Mouse (Mus musculus): ENCODE results near the gene Slit3. TPM values are rescaled to one million over a fixed set of nuclear protein-coding genes. Genes with fewer than 3 reads are reported as not detected.

The Slit3 gene
- polyA plus RNA-seq, 2 experiments, result 0.20 to 0.23 TPM

DNA sequence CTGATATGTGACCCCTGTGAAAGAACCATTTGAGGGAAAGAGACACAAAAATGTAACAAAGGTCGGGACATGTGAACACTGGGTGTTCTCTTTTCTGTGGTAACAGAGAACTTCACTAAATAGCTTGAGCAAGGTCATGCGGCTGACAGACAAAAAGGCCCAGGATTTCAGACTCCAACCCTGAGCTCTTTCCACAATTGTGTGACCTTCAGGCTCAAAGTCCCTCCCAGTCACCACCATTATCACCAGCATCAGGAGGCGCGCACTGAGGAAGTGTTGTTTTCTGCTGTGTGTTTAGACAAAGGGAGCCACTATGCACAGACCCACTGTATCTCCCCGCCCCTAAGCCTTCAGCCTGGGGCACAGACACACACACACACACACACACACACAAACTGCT lies 181.2 kb downstream of the Slit3 start:
- WGBS (ENCODE audit: insufficient replicate concordance), result 66% methylated on average over 5 of the region's 5 CpGs
- H3K9me3 ChIP-seq (ENCODE audit: control insufficient read depth, low read length), result no peaks in the 10 kb centered on the region
- no peaks in the 10 kb centered on the region for H3K4me1 ChIP-seq (replicated peaks; ENCODE audit: control insufficient read depth in 2 of 2, insufficient read depth in 2 of 2, low read length in 1 of 2)
- no peak for DNase-seq (ENCODE audit: low read depth in 3 of 3, low spot score in 3 of 3)
- H3K4me3 ChIP-seq (ENCODE audit: insufficient read depth in 1 of 2, low read depth in 2 of 2, low read length in 2 of 2), result no peak overlapping the region
- TF ChIP-seq CTCF (IDR thresholded peaks at IDR 0.05; ENCODE audit: low read depth) (no peak), EP300 (IDR thresholded peaks at IDR 0.05; ENCODE audit: low read depth) (no peak)
- H3K4me2 ChIP-seq (ENCODE audit: low read depth), result no peak overlapping the region
- no peaks in the 10 kb centered on the region for H3K36me3 ChIP-seq (replicated peaks; ENCODE audit: control insufficient read depth, insufficient read depth, low read depth)
- no peak overlapping the region for H3K9ac ChIP-seq (replicated peaks)
- no peaks in the 10 kb centered on the region for H3K27me3 ChIP-seq (ENCODE audit: control insufficient read depth, insufficient read depth, low read length)
- ATAC-seq (ENCODE audit: insufficient read depth), result no peak
- H3K27ac ChIP-seq, result no peak overlapping the region

DNA sequence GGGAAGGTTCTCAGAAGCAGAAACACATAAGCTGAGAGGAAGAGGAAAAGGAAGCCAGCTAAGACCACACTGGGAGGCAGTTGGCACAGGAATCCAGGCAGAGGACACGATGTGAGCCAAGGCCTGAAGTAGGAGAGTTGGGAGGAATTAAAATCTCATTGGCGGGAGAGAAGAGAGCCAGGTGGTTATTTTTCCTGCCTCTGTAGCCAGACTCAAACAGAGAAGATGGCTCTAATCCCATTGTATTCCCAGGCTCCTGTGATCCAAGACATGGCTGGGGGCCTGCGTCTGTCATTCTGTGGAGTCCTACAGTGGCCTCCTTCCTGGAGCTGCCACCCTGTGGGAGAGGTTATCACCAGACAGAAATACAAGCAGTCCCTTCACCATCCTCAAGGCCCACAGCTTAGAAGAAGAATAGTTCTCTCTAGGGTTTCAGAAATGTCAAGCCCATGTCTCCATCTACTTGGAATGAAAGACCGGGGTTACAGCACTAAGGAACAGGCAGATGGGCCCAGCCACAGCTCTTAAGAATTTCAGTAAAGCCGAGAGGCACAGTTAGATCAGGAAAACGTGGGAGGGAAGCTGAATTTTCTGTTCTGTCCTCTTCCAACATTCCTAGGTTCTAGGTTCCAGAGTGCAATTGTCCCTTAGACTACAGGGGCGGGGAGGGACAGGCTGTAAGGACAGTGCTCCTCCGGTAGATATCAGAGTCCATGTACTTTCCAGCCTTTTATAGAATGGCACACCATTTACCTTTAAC lies 183.4 kb downstream of the Slit3 start:
- Histone ChIP-seq H3K4me2 (ENCODE audit: low read depth) (no peak overlapping the region), H3K36me3 (replicated peaks; ENCODE audit: control insufficient read depth, insufficient read depth, low read depth) (no peaks in the 10 kb centered on the region), H3K4me3 (ENCODE audit: insufficient read depth in 1 of 2, low read depth in 2 of 2, low read length in 2 of 2) (no peak overlapping the region), H3K9ac (replicated peaks) (no peak overlapping the region), H3K27me3 (ENCODE audit: control insufficient read depth, insufficient read depth, low read length) (no peaks in the 10 kb centered on the region), H3K9me3 (ENCODE audit: control insufficient read depth, low read length) (no peaks in the 10 kb centered on the region), H3K27ac (no peak overlapping the region), H3K4me1 (replicated peaks; ENCODE audit: control insufficient read depth in 2 of 2, insufficient read depth in 2 of 2, low read length in 1 of 2) (no peaks in the 10 kb centered on the region)
- no peak for ATAC-seq (ENCODE audit: insufficient read depth)
- TF ChIP-seq CTCF (IDR thresholded peaks at IDR 0.05; ENCODE audit: low read depth), result no peak
- no peak for TF ChIP-seq EP300 (IDR thresholded peaks at IDR 0.05; ENCODE audit: low read depth)
- WGBS (ENCODE audit: insufficient replicate concordance), result 55% methylated on average over 8 of the region's 8 CpGs
- no peak for DNase-seq (ENCODE audit: low read depth in 3 of 3, low spot score in 3 of 3)

GRCm38 (mm10) chr11:35305111-35305510 lies 184.1 kb downstream of the Slit3 start:
- Histone ChIP-seq H3K36me3 (replicated peaks; ENCODE audit: control insufficient read depth, insufficient read depth, low read depth) (no peaks in the 10 kb centered on the region), H3K27ac (no peak overlapping the region), H3K27me3 (ENCODE audit: control insufficient read depth, insufficient read depth, low read length) (no peaks in the 10 kb centered on the region), H3K4me2 (ENCODE audit: low read depth) (no peak overlapping the region), H3K9ac (replicated peaks) (no peak overlapping the region), H3K4me1 (replicated peaks; ENCODE audit: control insufficient read depth in 2 of 2, insufficient read depth in 2 of 2, low read length in 1 of 2) (no peaks in the 10 kb centered on the region), H3K4me3 (ENCODE audit: insufficient read depth in 1 of 2, low read depth in 2 of 2, low read length in 2 of 2) (no peak overlapping the region), H3K9me3 (ENCODE audit: control insufficient read depth, low read length) (no peaks in the 10 kb centered on the region)
- no peak for ATAC-seq (ENCODE audit: insufficient read depth)
- 56% methylated on average over 5 of the region's 5 CpGs for WGBS (ENCODE audit: insufficient replicate concordance)
- TF ChIP-seq EP300 (IDR thresholded peaks at IDR 0.05; ENCODE audit: low read depth), result no peak
- TF ChIP-seq CTCF (IDR thresholded peaks at IDR 0.05; ENCODE audit: low read depth), result no peak
- no peak for DNase-seq (ENCODE audit: low read depth in 3 of 3, low spot score in 3 of 3)

GRCm38 (mm10) chr11:35305910-35306309 lies 184.9 kb downstream of the Slit3 start:
- TF ChIP-seq EP300 (IDR thresholded peaks at IDR 0.05; ENCODE audit: low read depth) (no peak), CTCF (IDR thresholded peaks at IDR 0.05; ENCODE audit: low read depth) (no peak)
- no peak overlapping the region for H3K4me2 ChIP-seq (ENCODE audit: low read depth)
- H3K27me3 ChIP-seq (ENCODE audit: control insufficient read depth, insufficient read depth, low read length), result no peaks in the 10 kb centered on the region
- H3K36me3 ChIP-seq (replicated peaks; ENCODE audit: control insufficient read depth, insufficient read depth, low read depth), result no peaks in the 10 kb centered on the region
- no peak overlapping the region for H3K4me3 ChIP-seq (ENCODE audit: insufficient read depth in 1 of 2, low read depth in 2 of 2, low read length in 2 of 2)
- no peak for ATAC-seq (ENCODE audit: insufficient read depth)
- H3K4me1 ChIP-seq (replicated peaks; ENCODE audit: control insufficient read depth in 2 of 2, insufficient read depth in 2 of 2, low read length in 1 of 2), result no peaks in the 10 kb centered on the region
- no peak for DNase-seq (ENCODE audit: low read depth in 3 of 3, low spot score in 3 of 3)
- no peak overlapping the region for H3K9ac ChIP-seq (replicated peaks)
- no peak overlapping the region for H3K27ac ChIP-seq
- WGBS (ENCODE audit: insufficient replicate concordance), result 42% methylated on average over 3 of the region's 3 CpGs
- H3K9me3 ChIP-seq (ENCODE audit: control insufficient read depth, low read length), result no peaks in the 10 kb centered on the region

GRCm38 (mm10) chr11:35306922-35307321 lies 185.9 kb downstream of the Slit3 start:
- WGBS (ENCODE audit: insufficient replicate concordance), result 69% methylated on average over 5 of the region's 5 CpGs
- Histone ChIP-seq H3K9ac (replicated peaks) (no peak overlapping the region), H3K36me3 (replicated peaks; ENCODE audit: control insufficient read depth, insufficient read depth, low read depth) (no peaks in the 10 kb centered on the region), H3K4me3 (ENCODE audit: insufficient read depth in 1 of 2, low read depth in 2 of 2, low read length in 2 of 2) (no peak overlapping the region), H3K4me2 (ENCODE audit: low read depth) (no peak overlapping the region), H3K27ac (no peak overlapping the region), H3K9me3 (ENCODE audit: control insufficient read depth, low read length) (no peaks in the 10 kb centered on the region), H3K4me1 (replicated peaks; ENCODE audit: control insufficient read depth in 2 of 2, insufficient read depth in 2 of 2, low read length in 1 of 2) (no peaks in the 10 kb centered on the region), H3K27me3 (ENCODE audit: control insufficient read depth, insufficient read depth, low read length) (no peaks in the 10 kb centered on the region)
- TF ChIP-seq EP300 (IDR thresholded peaks at IDR 0.05; ENCODE audit: low read depth) (no peak), CTCF (IDR thresholded peaks at IDR 0.05; ENCODE audit: low read depth) (no peak)
- DNase-seq (ENCODE audit: low read depth in 3 of 3, low spot score in 3 of 3) (no peak), ATAC-seq (ENCODE audit: insufficient read depth) (no peak)

All from liver, embryonic 14.5 days (tissue).